Mouse (Mus musculus) lung, adult 2 months (tissue): ENCODE results near the gene Card19. TPM values are rescaled to one million over a fixed set of nuclear protein-coding genes. Genes with fewer than 3 reads are reported as not detected.

Source experiments
- DNase-seq: peaks from one replicate; pipeline ENCODE4 v3.0.0; 2022
- H3K4me1 ChIP-seq: fragments of 200-500 bp; 2 replicates; pipeline ENCODE4 v1.6.1; 2011; ENCODE audit warnings: low read length; ENCODE audit not compliant: control insufficient read depth, insufficient read depth
- H3K4me3 ChIP-seq: fragments of 200-500 bp; replicated peaks from 2 replicates; pipeline ENCODE3; 2011; ENCODE audit warnings: low read depth, mild to moderate bottlenecking, control low read depth, low read length; ENCODE audit errors: extremely low read depth
- CTCF ChIP-seq: fragments of 200-500 bp; IDR thresholded peaks from 2 replicates; pipeline ENCODE4 v1.5.1; 2011; ENCODE audit warnings: mild to moderate bottlenecking, low read length, control low read depth; ENCODE audit not compliant: insufficient read depth
- POLR2A ChIP-seq: fragments of 200-500 bp; IDR thresholded peaks from 2 replicates; pipeline ENCODE4 v1.6.1; 2011; ENCODE audit warnings: low read depth, mild to moderate bottlenecking, control low read depth, low read length, borderline replicate concordance; ENCODE audit errors: extremely low read depth
- WGBS: fragments of 180-500 bp; shearing (Covaris S2); methylation state at CpG from one replicate; pipeline ENCODE4 v1.1.7; 2018; 5-methylcytosine and 5-hydroxymethylcytosine counted together
- polyA plus RNA-seq: library from polyadenylated mRNA; depleted of rRNA; stranded (reverse); fragments of >200 nt; gene quantifications from 2 replicates; pipeline ENCODE4 v1.2.3, GENCODE M21; 2012

Card19 gene
- polyA plus RNA-seq, 1 experiment: 142 TPM

DNA sequence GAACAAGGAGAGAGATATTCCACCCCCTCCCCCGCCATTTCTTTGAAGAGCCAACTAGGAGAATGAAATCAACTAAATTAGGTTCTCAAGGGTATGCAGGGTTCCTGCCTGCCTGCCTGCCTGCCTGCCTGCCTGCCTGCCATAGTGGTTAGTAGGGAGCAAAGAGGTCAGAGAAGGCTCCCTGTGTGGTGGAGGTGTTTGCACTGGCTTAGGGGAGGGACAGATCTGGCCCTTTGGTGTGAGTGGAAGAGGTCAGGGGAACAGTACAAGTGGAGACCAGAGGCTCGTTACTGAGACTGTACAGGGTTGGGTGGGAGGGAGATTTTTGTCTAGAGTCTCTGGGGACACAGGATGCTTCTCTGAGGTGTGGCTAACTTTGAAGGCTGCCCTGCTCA is 26.9 kb downstream of the Card19 start:
- peaks cover 21% of the 10 kb centered on the region for H3K4me1 ChIP-seq
- no peak for DNase-seq
- TF ChIP-seq CTCF: no peak
- TF ChIP-seq POLR2A: no peak
- no peak overlapping the region for H3K4me3 ChIP-seq
- WGBS: 61% methylated on average over 2 of the region's 2 CpGs

DNA sequence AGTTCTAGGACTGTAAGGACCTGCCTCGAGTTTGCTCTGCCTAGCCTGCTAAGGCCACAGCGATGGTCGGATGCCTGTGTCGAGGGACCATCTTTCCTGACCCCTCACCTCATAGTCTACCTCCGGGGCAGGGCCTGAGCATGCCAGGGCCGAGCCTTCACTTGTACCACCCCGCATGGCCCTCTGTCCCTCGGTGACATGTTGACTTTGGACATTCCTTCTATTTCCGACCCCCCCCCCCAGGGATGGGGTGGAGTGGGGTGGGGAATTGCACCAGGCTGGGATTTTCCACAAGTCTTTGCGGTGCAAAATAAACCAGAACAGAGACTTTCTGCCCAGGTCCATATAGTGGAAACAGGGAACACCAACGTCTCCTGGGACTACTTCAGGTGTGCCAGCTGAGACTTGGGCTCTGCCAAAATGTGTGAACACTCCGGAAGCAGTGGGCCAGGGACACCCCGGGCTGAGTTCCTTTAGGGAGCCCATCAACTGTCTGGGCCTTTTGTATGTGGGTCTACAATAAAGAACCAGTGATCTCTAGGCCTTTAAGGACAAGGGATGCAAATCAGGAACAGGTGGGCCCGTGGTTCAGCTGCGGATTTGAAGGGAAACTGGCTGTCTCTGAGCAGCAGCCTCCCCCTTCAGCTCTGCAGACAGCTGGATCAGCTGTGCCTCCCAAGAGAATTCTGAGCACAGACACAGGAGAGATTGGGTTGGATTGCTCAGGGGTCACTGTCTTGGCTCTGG is 27.4 kb downstream of the Card19 start:
- H3K4me1 ChIP-seq: peaks cover 21% of the 10 kb centered on the region
- H3K4me3 ChIP-seq: peak overlapping the region; percentile 70
- DNase-seq: no peak
- no peak for TF ChIP-seq POLR2A
- TF ChIP-seq CTCF: no peak
- WGBS: 18% methylated on average over 15 of the region's 15 CpGs

DNA sequence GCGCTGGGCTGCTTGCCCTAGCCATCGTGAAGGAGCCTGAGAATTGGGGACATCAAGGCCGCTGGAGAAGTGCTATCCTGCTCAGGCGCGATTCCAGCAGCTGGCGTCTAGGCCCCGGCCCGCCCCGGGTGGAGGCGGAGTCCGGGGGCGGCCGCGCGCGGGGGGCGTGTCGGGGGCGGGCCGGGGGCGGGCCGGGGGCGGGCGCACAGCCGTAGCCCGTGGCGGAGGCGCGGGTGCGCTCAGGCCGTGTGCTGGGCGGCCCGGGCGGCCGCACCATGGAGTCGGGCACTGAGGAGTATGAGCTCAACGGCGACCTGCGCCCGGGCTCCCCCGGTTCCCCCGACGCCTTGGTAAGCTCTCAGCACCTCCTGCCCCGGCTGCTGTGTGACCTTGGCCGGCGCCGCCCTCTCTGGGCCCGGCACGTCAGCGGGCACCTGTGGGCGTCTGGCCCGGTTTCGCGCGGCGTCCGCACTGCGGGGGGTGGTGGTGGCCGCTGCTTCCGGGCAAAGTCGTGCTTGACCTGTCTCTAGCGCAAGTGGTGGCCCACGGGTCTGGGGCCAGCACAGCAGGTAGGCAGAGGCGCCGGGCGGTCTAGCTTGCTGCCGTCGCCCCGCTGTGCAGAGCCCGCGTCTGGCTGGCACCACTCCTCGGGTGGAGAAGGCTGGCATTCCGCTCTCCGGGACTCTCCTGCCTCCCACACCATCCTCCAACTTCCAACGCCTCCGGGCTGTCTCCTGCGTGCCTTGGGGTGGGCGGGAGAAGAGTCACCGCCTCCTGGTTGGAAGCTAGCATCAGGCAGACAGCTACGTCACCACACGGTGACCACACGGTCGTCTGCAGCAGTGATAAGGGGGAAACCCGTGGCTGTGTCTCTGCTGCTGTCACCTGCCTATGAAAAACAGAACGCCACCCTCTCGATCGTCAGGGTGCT is 28.3 kb downstream of the Card19 start, which contains the start of gene Ninj1:
Ninj1 (plus strand) TSS at position 198 of the 931 bp plus-strand sequence.
- Histone ChIP-seq H3K4me1 (peaks cover 21% of the 10 kb centered on the region), H3K4me3 (peak within 1 kb of the TSS; percentile 70)
- TF ChIP-seq CTCF (no peak), POLR2A (peak; percentile 84)
- under 1% methylated on average over 84 of the region's 87 CpGs for WGBS
- peak; percentile 83 for DNase-seq

DNA sequence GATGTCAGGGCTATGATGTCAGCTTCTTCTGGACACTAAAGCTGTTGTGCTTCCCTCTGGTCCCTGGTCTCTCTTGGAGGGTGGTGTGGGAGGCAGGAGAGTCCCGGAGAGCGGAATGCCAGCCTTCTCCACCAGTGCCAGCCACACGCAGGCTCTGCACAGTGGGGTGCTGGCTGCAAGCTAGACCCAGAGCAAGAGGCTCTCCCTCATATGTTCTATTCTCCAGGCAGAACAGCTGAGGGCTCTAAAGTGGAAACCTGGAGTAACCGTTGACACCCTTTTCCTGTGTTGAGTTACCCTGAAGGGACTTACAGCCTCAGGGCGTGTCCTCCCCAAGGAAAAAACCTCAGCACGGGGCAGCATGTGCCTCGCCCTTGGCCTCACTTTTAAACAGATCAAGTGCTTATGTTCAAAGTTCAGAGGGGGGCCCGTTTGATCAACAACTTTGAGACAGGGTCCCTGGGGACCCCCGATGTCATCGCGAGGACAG is 29.0 kb downstream of the Card19 start:
- DNase-seq: no peak
- peaks cover 21% of the 10 kb centered on the region for H3K4me1 ChIP-seq
- H3K4me3 ChIP-seq: peak overlapping the region; percentile 41
- TF ChIP-seq CTCF: no peak
- TF ChIP-seq POLR2A: no peak
- WGBS: 16% methylated on average over 11 of the region's 11 CpGs

DNA sequence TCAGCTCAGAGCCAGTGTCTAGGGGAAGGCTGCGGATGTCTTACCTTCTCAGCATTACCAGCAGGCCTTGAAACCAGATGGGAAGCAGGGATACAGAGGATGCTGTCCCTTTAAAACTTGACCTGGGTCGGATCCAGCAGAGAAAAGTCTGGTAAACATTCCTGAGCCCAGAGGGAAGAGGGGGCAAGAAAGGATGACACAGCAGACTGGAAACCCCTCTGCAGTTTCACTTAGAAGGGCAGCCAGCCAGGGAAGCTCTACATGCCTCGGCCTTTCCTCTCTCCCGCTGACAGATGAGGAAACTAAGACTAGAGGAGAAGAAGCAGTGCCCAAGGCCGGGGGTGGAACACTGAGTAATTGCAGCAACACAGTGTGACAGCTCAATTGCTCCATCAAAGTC is 32.2 kb downstream of the Card19 start:
- no peak for DNase-seq
- no peak overlapping the region for H3K4me3 ChIP-seq
- TF ChIP-seq CTCF (no peak), POLR2A (no peak)
- peaks cover 12% of the 10 kb centered on the region for H3K4me1 ChIP-seq
- 41% methylated on average over 5 of the region's 5 CpGs for WGBS

DNA sequence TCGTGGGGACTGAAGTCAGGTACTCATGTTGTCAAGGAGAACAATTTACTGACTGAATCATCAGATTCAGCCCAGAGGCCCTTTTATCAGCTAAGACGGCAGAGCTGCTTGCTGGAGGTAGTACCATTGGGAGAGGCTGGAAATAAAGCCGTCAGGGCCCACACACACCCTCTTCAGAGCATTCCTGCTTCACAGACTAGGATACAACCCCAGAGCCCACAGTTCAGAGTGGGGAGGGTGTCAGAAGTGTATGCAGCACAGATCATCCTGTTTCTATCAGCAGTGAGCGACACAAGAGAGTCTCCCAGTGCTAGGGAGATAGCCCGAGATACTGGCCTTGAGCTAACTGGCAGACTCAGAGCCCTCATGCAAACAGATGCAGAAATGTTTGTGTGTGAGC is 32.7 kb downstream of the Card19 start:
- Histone ChIP-seq H3K4me3 (no peak overlapping the region), H3K4me1 (peaks cover 9% of the 10 kb centered on the region)
- WGBS: 66% methylated on average over 5 of the region's 5 CpGs
- no peak for DNase-seq
- TF ChIP-seq POLR2A: no peak
- TF ChIP-seq CTCF: no peak

DNA sequence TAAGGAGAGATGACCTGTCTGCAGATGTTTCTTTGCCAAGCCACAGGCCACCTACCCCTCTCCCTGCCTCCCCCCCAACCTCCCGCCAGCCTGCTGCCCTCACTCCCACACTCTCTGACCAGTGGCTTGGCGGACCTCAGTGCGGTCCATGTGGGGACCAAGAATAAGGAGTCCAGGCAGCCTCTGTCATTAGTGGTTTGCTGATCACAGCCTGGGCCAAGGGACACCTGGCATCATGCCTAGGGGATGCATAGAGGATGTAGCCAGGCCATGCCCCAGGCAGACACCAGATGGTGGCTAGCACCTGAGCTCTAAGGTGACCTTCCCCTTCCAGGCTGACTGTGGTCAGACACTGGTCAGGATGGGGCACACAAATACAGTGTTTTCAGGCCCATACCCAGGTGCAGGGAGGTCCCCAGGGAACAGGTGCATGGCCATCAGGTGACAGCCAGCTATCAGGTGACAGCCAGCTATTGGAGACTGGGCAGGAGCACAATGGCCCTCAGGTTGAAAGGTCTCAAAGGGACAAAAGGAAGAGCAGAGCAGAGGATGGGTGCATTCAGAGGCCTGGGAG is 34.3 kb downstream of the Card19 start:
- Histone ChIP-seq H3K4me3 (no peak overlapping the region), H3K4me1 (peaks cover 2% of the 10 kb centered on the region)
- DNase-seq: no peak
- TF ChIP-seq CTCF (no peak), POLR2A (no peak)
- 90% methylated on average over 3 of the region's 3 CpGs for WGBS

DNA sequence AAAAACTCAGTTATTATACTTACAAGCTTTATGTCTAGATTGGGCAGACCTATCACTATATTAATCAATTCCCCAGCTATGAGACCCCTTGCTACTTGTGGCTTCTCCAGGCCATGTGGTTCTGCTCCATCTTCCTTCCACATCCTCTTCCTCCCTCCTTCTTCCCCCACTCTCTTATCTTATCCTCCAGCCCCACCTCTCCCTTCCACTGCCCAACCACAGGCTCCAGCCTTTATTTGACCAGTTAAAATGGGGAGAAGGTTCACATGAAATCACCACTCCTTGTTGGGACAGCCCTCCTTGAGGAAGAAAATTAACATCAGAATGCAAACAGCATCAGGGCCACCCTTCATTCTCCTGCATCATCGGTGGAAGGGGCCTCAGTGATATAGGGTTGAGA is 35.1 kb downstream of the Card19 start:
- no peaks in the 10 kb centered on the region for H3K4me1 ChIP-seq
- WGBS: 61% methylated on average over 1 of the region's 1 CpGs
- TF ChIP-seq POLR2A (no peak), CTCF (no peak)
- H3K4me3 ChIP-seq: no peak overlapping the region
- no peak for DNase-seq

DNA sequence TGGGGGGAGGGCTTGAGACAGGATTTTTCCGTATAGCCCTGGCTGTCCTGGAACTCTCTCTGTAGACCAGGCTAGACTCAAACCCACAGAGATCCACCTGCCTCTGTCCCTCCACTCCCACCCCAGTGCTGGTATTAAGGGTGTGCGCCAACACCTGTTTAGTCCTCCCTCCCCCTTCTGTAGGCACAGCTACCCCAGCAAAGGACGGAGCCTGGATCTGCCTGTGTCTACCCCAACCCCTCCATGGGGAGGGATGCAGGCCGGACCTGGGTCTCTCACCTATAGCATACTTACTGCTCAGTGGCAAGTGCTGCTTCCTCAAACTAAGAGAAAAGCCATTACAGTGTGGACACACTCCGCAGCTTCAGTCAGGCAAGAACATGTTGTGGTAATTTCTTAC is 35.6 kb downstream of the Card19 start:
- TF ChIP-seq CTCF (no peak), POLR2A (no peak)
- WGBS: 90% methylated on average over 5 of the region's 5 CpGs

More for the DNA sequence above, 35.6 kb downstream of the Card19 start:
- H3K4me1 ChIP-seq: no peaks in the 10 kb centered on the region
- H3K4me3 ChIP-seq: no peak overlapping the region
- no peak for DNase-seq
